Mouse (Mus musculus) heart, adult 11 months (tissue): ENCODE measurements around the gene Gm10666.
"Not testable (repeated sequence)": the region's sequence is repeated elsewhere in the genome, so short reads cannot be mapped to it uniquely, and the experiment has no call there.

Experiments used
- DNase-seq: peaks from one replicate; pipeline ENCODE4 v3.0.0; 2022

Gene Gm10666

DNA sequence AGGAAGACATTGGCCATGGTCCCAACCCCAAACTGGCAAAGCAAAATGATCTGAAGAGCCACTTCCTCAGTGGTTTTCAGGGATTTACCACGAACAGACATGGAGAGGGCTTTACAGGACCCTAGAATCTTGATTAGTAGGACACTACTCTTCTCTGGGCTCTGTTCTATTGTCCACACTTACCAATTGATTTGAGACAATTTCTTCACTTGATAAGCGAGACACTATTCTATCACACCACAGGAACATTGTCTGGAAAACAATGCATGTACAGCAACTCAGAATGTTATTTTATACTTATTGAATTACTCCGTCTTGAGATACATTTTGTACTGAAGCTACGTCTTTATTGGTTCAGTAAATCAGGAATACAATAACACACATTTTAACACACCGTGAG, at the start of gene Gm10666:
Gene Gm10666, minus strand, starts transcription at position 101 of the 400 bp plus-strand sequence.
- DNase-seq: not testable (repeated sequence)

DNA sequence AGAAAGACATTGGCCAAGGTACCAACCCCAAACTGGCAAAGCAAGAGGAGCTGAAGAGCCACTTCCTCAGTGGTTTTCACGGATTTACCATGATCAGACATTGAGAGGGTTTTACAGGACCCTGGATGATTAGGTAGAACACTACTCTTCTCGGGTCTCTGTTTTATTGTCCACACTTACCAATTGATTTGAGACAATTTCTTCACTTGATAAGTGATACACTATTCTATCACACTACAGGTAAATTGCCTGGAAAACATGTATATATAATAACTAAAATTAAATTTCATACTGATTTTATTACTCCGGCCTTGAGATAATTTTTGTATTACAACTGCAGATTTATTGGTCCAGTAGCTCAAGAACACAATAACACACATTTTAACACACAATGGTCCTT, 29.4 kb upstream of the Gm10666 start, which contains the start of gene Vmn1r142:
Gene Vmn1r142, minus strand, starts transcription at position 101 of the 400 bp plus-strand sequence.
- not testable (repeated sequence) for DNase-seq

DNA sequence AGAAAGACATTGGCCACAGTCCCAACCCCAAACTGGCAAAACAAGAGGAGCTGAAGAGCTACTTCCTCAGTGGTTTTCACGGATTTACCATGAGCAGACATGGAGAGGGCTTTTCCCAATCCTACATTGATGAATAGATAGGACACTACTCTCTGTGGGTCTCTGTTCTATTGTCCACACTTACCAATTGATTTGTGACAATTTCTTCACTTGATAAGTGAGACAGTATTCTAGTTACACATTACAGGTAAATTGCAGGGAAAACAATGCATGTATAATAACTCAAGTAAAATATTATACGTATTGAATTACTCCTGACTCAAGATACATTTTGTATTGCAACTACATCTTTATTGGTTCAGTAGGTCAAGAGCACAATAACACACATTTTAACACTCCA, 16.4 kb downstream of the Gm10666 start, which contains the start of gene Gm16451:
Gene Gm16451, minus strand, starts transcription at position 101 of the 400 bp plus-strand sequence.
- DNase-seq: not testable (repeated sequence)
